Mouse (Mus musculus): ENCODE measurements around the gene Cfap161. TPM values are rescaled to one million over a fixed set of nuclear protein-coding genes. Genes with fewer than 3 reads are reported as not detected.
A peak's percentile ranks its signal among the peaks of the same experiment; 100 is the strongest.

Cfap161 gene
- polyA plus RNA-seq, 1 experiment from 2014 or later, result 0.94 TPM

DNA sequence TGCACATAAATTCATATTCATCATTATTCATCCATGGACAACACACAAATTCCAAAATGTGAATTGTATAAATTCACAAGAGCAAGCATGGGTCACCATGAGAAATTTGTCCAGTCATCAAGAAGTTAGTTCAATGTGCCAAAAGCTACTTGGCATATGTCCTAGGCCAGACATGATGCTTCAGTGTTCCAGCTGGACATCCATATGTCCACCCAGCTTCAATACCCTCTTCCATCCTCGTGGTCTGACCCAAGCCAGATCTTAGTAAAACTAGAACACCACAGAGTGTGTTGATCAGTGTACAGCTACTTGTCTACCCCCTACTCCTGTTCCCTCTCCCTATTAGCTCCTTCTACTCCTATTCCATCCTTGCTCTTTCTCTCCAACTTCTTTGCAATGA is 43.6 kb downstream of the Cfap161 start:
- no peak for ATAC-seq (ENCODE audit: low FRiP score)
- Histone ChIP-seq H3K9me3 (replicated peaks) (no peaks in the 10 kb centered on the region), H3K4me2 (replicated peaks) (no peak overlapping the region), H3K4me1 (peaks cover 3% of the 10 kb centered on the region; the same call in 1 of the 2 replicates), H3K27ac (no peak overlapping the region), H3K27me3 (no peaks in the 10 kb centered on the region), H3K9ac (no peak overlapping the region), H3K36me3 (no peaks in the 10 kb centered on the region), H3K4me3 (no peak overlapping the region)
- WGBS, result 77% methylated on average over 1 of the region's 1 CpGs

DNA sequence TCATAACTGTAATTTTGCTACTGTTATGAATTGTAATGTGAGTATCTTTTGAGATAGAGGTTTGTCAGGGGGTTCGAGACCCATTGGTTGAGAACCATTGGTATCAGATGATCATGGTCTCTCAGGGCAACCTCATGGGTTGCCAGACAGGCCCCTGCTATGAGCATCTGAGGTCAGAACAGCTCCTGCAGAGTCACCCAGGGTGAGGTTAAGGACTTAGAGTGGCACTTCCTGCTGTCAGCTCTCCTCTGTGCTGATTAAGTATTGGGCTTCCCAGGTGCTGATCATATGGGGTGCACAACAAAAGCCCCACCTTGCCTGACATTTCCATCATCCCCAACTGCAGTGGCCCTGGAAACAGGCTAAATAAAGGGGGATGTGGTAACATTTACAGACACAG is 46.3 kb downstream of the Cfap161 start:
- H3K27me3 ChIP-seq, result no peaks in the 10 kb centered on the region
- 77% methylated on average over 1 of the region's 1 CpGs for WGBS
- no peaks in the 10 kb centered on the region for H3K36me3 ChIP-seq
- no peaks in the 10 kb centered on the region for H3K9me3 ChIP-seq (replicated peaks)
- no peak overlapping the region for H3K27ac ChIP-seq
- no peak overlapping the region for H3K9ac ChIP-seq
- H3K4me1 ChIP-seq, result peaks cover 9% of the 10 kb centered on the region; the same call in 1 of the 2 replicates
- H3K4me2 ChIP-seq (replicated peaks), result no peak overlapping the region
- H3K4me3 ChIP-seq, result no peak overlapping the region
- no peak for ATAC-seq (ENCODE audit: low FRiP score)

DNA sequence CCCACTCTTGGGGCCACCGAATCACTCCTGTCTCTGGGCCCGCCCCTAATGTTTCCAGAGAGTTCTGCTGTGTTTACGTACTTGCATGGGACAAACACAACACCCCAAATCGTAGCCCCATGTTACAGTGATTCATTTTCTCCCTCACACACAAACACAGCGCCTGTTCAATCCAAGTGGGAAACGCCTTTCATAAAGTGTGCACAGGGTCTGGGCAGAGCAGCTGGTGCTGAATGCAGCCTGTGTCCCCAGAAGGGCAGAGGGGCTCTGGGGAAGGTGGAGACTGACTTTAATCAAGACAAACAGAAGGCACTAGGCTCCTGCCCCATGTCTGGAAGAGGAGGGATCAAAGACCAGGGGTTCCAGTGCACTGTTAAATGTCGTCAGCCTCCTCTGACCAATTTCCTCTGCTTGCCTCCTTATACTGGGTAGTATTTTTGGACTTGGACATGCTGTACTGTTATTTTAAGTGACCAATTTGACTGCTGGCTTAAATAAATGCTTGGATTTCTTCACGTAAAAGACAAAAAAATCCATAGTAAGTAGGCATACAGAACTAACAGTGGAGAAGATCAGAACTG is 48.5 kb downstream of the Cfap161 start:
- WGBS, result 59% methylated on average over 8 of the region's 8 CpGs

DNA sequence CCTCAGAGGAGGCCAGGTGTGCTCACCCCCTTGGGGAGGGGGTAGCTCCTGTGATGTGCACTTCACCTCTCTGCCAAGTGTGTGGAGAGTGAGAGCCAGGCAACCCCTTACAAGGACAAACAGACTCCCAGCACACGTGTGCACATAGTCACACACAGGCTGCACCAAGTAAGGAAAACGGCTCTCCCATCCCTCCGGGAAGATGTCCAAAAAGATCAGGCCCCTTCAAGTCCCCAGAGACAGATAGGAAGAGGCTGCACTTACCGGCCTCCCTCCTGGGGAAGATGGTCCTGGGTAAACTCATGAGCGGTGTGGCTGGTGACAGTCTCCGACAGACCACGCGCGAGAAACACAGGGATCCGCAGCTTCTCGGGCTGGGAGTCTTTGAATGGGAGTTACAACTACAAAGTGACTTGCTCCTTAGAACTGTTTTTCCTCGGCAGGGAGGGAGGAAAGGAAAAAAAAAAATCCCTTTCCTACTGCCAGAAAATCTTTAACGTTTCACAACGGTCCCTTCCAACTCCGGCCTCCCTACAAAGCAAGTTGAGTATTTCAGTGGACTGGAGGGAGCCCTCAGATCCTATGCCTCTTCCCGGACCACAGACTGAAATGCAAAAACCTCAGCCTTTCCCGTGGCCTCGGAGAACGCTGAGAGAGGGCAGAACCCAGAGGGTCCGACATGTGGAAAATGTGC is 49.1 kb downstream of the Cfap161 start, which contains the start of gene Il16:
Il16 (minus strand) TSS at position 314 of the 694 bp plus-strand sequence.
- WGBS, result 40% methylated on average over 20 of the region's 20 CpGs
- Histone ChIP-seq H3K27ac (peak within 1 kb of the TSS; percentile 26; the same call in 1 of the 2 replicates), H3K4me3 (no peak within 1 kb of the TSS), H3K4me2 (replicated peaks) (peak within 1 kb of the TSS; percentile 21; the same call in 1 of the 2 replicates), H3K9me3 (replicated peaks) (no peaks in the 10 kb centered on the region), H3K4me1 (peaks cover 9% of the 10 kb centered on the region; the same call in 1 of the 2 replicates), H3K9ac (no peak within 1 kb of the TSS), H3K36me3 (no peaks in the 10 kb centered on the region), H3K27me3 (no peaks in the 10 kb centered on the region)
- no peak for ATAC-seq (ENCODE audit: low FRiP score)

More for the DNA sequence above, 48.5 kb downstream of the Cfap161 start:
- H3K27me3 ChIP-seq, result no peaks in the 10 kb centered on the region
- H3K4me3 ChIP-seq, result no peak overlapping the region
- H3K27ac ChIP-seq, result peak overlapping the region; percentile 26; the same call in 1 of the 2 replicates
- H3K4me2 ChIP-seq (replicated peaks), result peak overlapping the region; percentile 21; the same call in 1 of the 2 replicates
- H3K9ac ChIP-seq, result no peak overlapping the region
- peak; percentile 58; the same call in 1 of the 2 replicates for ATAC-seq (ENCODE audit: low FRiP score)
- peaks cover 9% of the 10 kb centered on the region; the same call in 1 of the 2 replicates for H3K4me1 ChIP-seq
- no peaks in the 10 kb centered on the region for H3K9me3 ChIP-seq (replicated peaks)
- H3K36me3 ChIP-seq, result no peaks in the 10 kb centered on the region

DNA sequence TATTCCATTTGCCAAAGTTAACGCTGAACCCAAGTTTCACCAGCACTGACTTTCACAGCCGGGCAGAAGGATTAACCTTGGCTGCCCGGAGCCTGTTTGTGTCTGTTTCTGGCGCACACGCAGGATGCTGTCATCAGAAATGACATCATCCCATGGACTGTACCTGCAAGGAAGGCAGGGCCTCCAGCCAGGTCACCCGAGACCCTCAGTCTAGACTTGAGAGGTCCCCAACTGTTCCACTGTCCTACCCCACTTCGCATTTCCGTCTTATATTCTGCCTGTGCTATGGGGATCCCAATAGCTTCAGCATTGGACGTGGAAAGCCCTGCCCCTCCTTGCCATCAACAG is 49.6 kb downstream of the Cfap161 start:
- Histone ChIP-seq H3K4me1 (peaks cover 9% of the 10 kb centered on the region; the same call in 1 of the 2 replicates), H3K4me2 (replicated peaks) (0 out of 2 replicates have a peak overlapping the region, but pooled peaks have one; percentile 21), H3K4me3 (no peak overlapping the region), H3K9ac (no peak overlapping the region), H3K27ac (no peak overlapping the region), H3K36me3 (no peaks in the 10 kb centered on the region), H3K27me3 (no peaks in the 10 kb centered on the region), H3K9me3 (replicated peaks) (no peaks in the 10 kb centered on the region)
- no peak for ATAC-seq (ENCODE audit: low FRiP score)
- WGBS, result 71% methylated on average over 9 of the region's 9 CpGs

DNA sequence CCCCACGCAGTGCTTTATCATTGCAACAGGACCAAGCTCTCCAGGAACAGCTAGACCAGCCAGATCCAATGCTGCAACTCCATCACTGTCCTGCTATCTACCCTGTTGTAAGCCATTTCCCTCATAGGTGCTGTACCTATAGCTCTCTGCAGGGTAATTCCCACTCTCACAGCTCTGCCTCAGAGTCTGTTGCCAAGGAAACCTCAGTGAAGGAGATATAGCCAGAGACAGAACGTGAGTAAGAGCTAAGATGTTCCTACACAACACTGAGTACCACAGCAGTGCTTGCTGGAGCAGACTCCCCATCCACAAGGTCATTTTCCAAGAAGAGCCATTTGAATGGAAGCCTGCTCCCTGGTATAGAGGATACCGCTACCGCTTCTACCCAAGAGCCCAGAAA is 50.4 kb downstream of the Cfap161 start:
- WGBS, result 85% methylated on average over 4 of the region's 4 CpGs
- H3K36me3 ChIP-seq, result no peaks in the 10 kb centered on the region
- no peak for ATAC-seq (ENCODE audit: low FRiP score)
- H3K4me3 ChIP-seq, result no peak overlapping the region
- H3K4me2 ChIP-seq (replicated peaks), result no peak overlapping the region
- H3K27me3 ChIP-seq, result no peaks in the 10 kb centered on the region
- no peak overlapping the region for H3K27ac ChIP-seq
- no peak overlapping the region for H3K9ac ChIP-seq
- H3K4me1 ChIP-seq, result peaks cover 9% of the 10 kb centered on the region; the same call in 1 of the 2 replicates
- H3K9me3 ChIP-seq (replicated peaks), result no peaks in the 10 kb centered on the region

DNA sequence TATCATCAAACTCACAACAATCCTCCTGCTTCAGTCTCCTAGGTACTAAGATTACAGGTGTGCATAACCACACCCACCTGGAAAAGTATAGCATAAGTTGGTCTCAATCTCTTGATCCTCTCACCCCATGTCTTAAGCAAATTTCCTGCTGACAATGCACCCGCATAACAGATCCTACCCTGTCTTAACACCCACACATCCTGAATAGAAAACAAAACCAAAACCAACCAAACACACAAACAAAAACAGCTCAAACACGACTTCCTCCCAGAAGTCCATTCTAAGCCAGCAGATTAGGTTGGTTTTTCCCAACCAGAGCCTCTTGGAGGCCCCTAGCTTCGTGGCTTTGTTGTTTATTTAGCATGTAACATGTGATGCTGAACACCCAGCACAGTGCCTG is 52.0 kb downstream of the Cfap161 start:
- Histone ChIP-seq H3K27ac (no peak overlapping the region), H3K9ac (no peak overlapping the region), H3K4me2 (replicated peaks) (no peak overlapping the region), H3K36me3 (no peaks in the 10 kb centered on the region), H3K4me1 (peaks cover 9% of the 10 kb centered on the region; the same call in 1 of the 2 replicates), H3K4me3 (no peak overlapping the region), H3K9me3 (replicated peaks) (no peaks in the 10 kb centered on the region), H3K27me3 (no peaks in the 10 kb centered on the region)
- 70% methylated on average over 3 of the region's 3 CpGs for WGBS
- no peak for ATAC-seq (ENCODE audit: low FRiP score)

DNA sequence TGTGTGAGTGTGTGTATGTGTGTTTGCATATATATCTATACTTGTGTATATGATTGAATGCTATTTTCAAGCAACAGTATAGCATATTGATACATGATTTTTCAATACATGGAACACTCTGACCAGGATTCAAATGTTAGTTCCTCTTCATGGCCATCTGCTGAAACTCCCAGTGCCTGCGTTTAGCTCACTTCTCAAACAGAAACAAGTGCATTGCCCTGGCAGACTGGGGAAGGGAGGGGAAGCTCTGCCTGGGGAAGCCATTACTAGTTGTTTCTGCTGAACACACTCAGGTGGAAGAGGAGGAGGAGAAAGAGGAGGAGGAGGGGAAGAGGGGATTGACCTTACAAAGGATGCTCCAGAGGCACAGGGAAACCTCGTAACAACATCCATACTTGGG is 52.7 kb downstream of the Cfap161 start:
- Histone ChIP-seq H3K4me2 (replicated peaks) (no peak overlapping the region), H3K9ac (no peak overlapping the region), H3K9me3 (replicated peaks) (no peaks in the 10 kb centered on the region), H3K36me3 (no peaks in the 10 kb centered on the region), H3K27me3 (no peaks in the 10 kb centered on the region), H3K4me1 (peaks cover 9% of the 10 kb centered on the region; the same call in 1 of the 2 replicates), H3K4me3 (no peak overlapping the region), H3K27ac (no peak overlapping the region)
- 85% methylated on average over 2 of the region's 2 CpGs for WGBS
- ATAC-seq (ENCODE audit: low FRiP score), result no peak

DNA sequence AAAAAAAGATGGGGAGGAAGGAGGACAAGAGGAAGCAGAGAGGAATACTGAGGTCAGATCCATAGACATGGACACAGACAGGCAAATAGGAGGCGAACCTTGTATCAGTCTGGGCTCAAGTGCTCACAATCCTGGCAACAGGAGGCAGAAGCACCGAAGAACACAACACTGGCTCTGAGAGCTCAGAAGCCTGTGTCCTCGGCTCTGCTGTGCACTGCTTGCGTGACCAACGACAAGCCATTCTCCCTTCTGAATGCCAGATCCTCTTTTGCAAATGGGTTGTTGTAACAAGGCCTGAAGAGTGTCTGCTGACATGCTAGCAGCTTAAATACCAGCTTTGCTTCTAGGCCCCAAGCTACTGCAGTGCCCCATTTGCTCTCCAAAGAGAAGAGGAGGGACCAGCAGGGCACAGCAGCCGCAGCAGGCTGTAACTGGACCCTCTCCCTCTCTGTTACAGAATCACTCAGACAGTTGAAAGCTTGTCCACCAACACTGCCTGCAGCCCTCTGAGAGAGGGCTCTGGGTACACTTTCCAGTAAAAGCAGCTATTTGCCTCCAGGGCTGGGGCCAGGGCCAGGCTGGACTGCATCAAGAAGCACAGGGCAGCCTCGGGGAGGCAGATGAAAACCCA is 54.9 kb downstream of the Cfap161 start:
- Histone ChIP-seq H3K4me2 (replicated peaks) (no peak overlapping the region), H3K4me1 (no peaks in the 10 kb centered on the region; the same call in 1 of the 2 replicates), H3K9me3 (replicated peaks) (no peaks in the 10 kb centered on the region), H3K36me3 (no peaks in the 10 kb centered on the region), H3K9ac (0 out of 2 replicates have a peak overlapping the region, but pooled peaks have one; percentile 6), H3K27ac (peak overlapping the region; percentile 14; the same call in 1 of the 2 replicates), H3K27me3 (no peaks in the 10 kb centered on the region), H3K4me3 (no peak overlapping the region)
- ATAC-seq (ENCODE audit: low FRiP score), result no peak
- 50% methylated on average over 7 of the region's 7 CpGs for WGBS

DNA sequence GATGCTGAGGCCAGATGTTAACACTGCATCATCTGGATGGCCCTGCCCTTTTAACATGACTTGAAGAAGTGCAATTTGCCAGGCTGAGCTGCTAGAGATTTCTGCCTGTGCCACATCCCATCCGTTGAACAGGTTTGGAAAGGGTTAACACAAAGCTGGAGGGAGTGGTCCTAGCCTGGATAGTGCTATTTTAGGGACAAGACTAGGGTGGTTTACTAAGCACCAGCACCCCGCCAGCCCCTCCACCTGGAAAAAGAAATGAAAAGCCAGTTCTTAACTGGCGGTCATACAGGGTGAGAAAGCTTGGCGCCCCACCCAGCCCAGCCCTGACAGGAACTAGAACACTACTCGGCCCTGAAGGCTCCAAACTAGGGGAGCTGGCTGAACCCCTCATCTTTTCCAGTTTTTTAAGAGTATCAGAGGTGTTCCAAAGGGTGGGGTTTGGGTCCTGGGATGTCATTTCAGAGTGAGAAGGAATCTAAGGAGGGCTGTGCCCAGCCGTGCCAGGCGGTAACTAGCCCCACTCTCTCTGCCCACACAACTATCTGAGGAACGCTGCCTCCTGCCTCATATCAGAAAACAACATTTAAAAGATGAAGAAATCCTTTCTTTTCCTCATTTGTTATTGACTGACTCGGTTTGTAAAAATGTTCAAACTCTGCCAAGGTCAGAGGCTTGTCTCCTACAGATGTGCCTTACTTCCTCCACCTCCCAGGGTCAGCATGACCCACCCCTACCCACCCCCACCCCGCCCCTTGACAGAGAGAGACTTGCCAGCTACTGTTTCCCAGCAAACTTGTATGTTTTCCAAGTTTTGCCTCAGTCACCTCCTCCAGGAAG is 55.8 kb downstream of the Cfap161 start:
- no peaks in the 10 kb centered on the region for H3K9me3 ChIP-seq (replicated peaks)
- H3K4me1 ChIP-seq, result no peaks in the 10 kb centered on the region; the same call in 1 of the 2 replicates
- 80% methylated on average over 10 of the region's 10 CpGs for WGBS
- H3K36me3 ChIP-seq, result no peaks in the 10 kb centered on the region
- no peak overlapping the region for H3K9ac ChIP-seq
- ATAC-seq (ENCODE audit: low FRiP score), result no peak
- H3K4me3 ChIP-seq, result no peak overlapping the region
- no peak overlapping the region for H3K4me2 ChIP-seq (replicated peaks)
- no peak overlapping the region for H3K27ac ChIP-seq
- H3K27me3 ChIP-seq, result no peaks in the 10 kb centered on the region

DNA sequence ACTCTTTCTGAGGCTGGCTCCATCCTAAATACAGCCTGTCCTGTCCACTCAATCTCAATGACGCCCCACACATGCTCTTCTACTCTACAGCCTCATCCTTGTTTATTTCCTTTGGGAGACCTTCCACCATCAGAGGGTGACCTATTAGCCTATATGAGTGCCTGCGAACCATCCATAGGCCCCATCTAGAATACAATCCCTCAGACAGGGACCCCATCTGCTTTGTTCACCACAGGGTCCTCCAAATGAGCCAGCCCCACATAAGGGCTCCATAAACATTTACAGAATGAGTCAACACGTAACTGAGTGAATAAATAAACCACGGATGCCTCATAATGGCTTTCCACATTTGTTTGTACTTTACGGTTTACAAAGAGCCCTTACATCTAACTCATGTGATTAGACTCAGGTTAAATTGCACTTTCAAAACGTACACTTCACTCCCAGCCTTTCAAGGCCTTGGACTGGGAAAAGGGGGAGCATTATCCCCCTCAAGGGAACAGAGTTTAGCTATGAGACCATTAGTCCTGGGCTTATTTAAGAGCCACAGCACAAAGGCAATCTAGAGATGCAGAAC is 56.7 kb downstream of the Cfap161 start:
- no peak overlapping the region for H3K4me3 ChIP-seq
- no peak for ATAC-seq (ENCODE audit: low FRiP score)
- 67% methylated on average over 6 of the region's 6 CpGs for WGBS
- H3K27ac ChIP-seq, result no peak overlapping the region
- no peaks in the 10 kb centered on the region for H3K36me3 ChIP-seq
- no peak overlapping the region for H3K9ac ChIP-seq
- H3K4me2 ChIP-seq (replicated peaks), result no peak overlapping the region
- H3K9me3 ChIP-seq (replicated peaks), result no peaks in the 10 kb centered on the region
- H3K4me1 ChIP-seq, result no peaks in the 10 kb centered on the region; the same call in 1 of the 2 replicates
- no peaks in the 10 kb centered on the region for H3K27me3 ChIP-seq

Measured in hindbrain, embryonic 12.5 days (tissue).